Mouse (Mus musculus) left cerebral cortex, postnatal 36 days (tissue): ENCODE results near the gene Cntn1. TPM values are rescaled to one million over a fixed set of nuclear protein-coding genes. Genes with fewer than 3 reads are reported as not detected.

Source experiments
- DNase-seq, 2 experiments: peaks; one replicate each; pipeline ENCODE4 v3.0.0; 2021 to 2022; ENCODE audit warnings: low spot score in 2 of 2, mixed read lengths in 1 of 2
- intact Hi-C: fragments of 180-260 bp; cut with DNase I; formaldehyde crosslinking; loops from one replicate; pipeline ENCODE4 v1.15.1; 2025
- total RNA-seq, 2 experiments: library from RNA; stranded (reverse); gene quantifications; 2 replicates each; pipeline ENCODE4 v1.2.3; 2021

Cntn1 gene
- total RNA-seq, 2 experiments from 2014 or later = 289 to 320 TPM

- DNase-seq = no peak
- intact Hi-C loops = loop anchor here (5.0 kb wide), 2 partner anchors 179 to 449 kb away; partner anchors contain the start of gene Cntn1
These were observed 180.4 kb downstream of the Cntn1 start for GRCm38 (mm10) chr15:92231386-92231785.

GRCm38 (mm10) chr15:92235836-92236235 lies 184.9 kb downstream of the Cntn1 start:
- intact Hi-C loops = no loop called here
- no peak for DNase-seq

GRCm38 (mm10) chr15:92264980-92265707 lies 214.2 kb downstream of the Cntn1 start:
- peak in 1 of 2 experiments; percentile 46 for DNase-seq
- intact Hi-C loops = loop anchor here (10.0 kb wide), 2 partner anchors 180 to 950 kb away; no protein-coding TSS in a partner anchor

GRCm38 (mm10) chr15:92268341-92268740 lies 217.4 kb downstream of the Cntn1 start:
- intact Hi-C loops = loop anchor here (10.0 kb wide), 2 partner anchors 176 to 946 kb away; no protein-coding TSS in a partner anchor

GRCm38 (mm10) chr15:92268741-92269322 lies 217.9 kb downstream of the Cntn1 start:
- intact Hi-C loops = loop anchor here (10.0 kb wide), 2 partner anchors 176 to 946 kb away; no protein-coding TSS in a partner anchor
- DNase-seq = no peak

More at GRCm38 (mm10) chr15:92268341-92268740, 217.4 kb downstream of the Cntn1 start:
- no peak for DNase-seq

- DNase-seq = no peak
- intact Hi-C loops = no loop called here
These were observed 220.9 kb downstream of the Cntn1 start for GRCm38 (mm10) chr15:92271801-92272365.

GRCm38 (mm10) chr15:92276826-92277225 lies 225.9 kb downstream of the Cntn1 start:
- intact Hi-C loops = no loop called here
- no peak for DNase-seq

GRCm38 (mm10) chr15:92277984-92278383 lies 227.0 kb downstream of the Cntn1 start:
- DNase-seq = no peak
- intact Hi-C loops = no loop called here

GRCm38 (mm10) chr15:92280966-92281365 lies 230.0 kb downstream of the Cntn1 start:
- intact Hi-C loops = no loop called here
- no peak for DNase-seq

GRCm38 (mm10) chr15:92287616-92288015 lies 236.7 kb downstream of the Cntn1 start:
- no peak for DNase-seq
- intact Hi-C loops = no loop called here

- intact Hi-C loops = no loop called here
- DNase-seq = no peak
These were observed 245.5 kb downstream of the Cntn1 start for GRCm38 (mm10) chr15:92296479-92296878.

GRCm38 (mm10) chr15:92302796-92303195 lies 251.8 kb downstream of the Cntn1 start:
- no peak for DNase-seq
- intact Hi-C loops = no loop called here

- intact Hi-C loops = no loop called here
- DNase-seq = no peak
These were observed 253.3 kb downstream of the Cntn1 start for GRCm38 (mm10) chr15:92304221-92304620.

- intact Hi-C loops = no loop called here
- no peak for DNase-seq
These were observed 271.0 kb downstream of the Cntn1 start for GRCm38 (mm10) chr15:92321959-92322358.

GRCm38 (mm10) chr15:92327111-92327510 lies 276.1 kb downstream of the Cntn1 start:
- intact Hi-C loops = no loop called here
- no peak for DNase-seq

GRCm38 (mm10) chr15:92340253-92340652 lies 289.3 kb downstream of the Cntn1 start:
- DNase-seq = no peak
- intact Hi-C loops = no loop called here

- DNase-seq = no peak
- intact Hi-C loops = no loop called here
These were observed 290.5 kb downstream of the Cntn1 start for GRCm38 (mm10) chr15:92341424-92341823.

GRCm38 (mm10) chr15:92344136-92344869 lies 293.3 kb downstream of the Cntn1 start:
- intact Hi-C loops = no loop called here
- no peak for DNase-seq

GRCm38 (mm10) chr15:92347426-92347825 lies 296.5 kb downstream of the Cntn1 start:
- DNase-seq = no peak
- intact Hi-C loops = no loop called here

GRCm38 (mm10) chr15:92347902-92348301 lies 296.9 kb downstream of the Cntn1 start:
- DNase-seq = no peak

More at GRCm38 (mm10) chr15:92347902-92348301, 296.9 kb downstream of the Cntn1 start:
- intact Hi-C loops = no loop called here
